Mouse (Mus musculus) CH12.LX (cell line): ENCODE data around the gene Slc45a1.

ENCODE experiments used
- CTCF ChIP-seq, 2 experiments: IDR thresholded peaks in 1 of 2; conservative IDR thresholded peaks in 1 of 2; 2 replicates each; pipeline ENCODE4 v1.5.1; 2011 to 2012; ENCODE audit warnings: low read depth in 2 of 2, low read length in 2 of 2, improper control_type of control experiment in 1 of 2, inconsistent platforms in 1 of 2, mild to moderate bottlenecking in 1 of 2, moderate library complexity in 1 of 2
- ELF1 ChIP-seq: IDR thresholded peaks from 2 replicates; pipeline ENCODE4 v1.6.1; 2014; ENCODE audit warnings: low read depth, mild to moderate bottlenecking, inconsistent platforms, low read length, improper control_type of control experiment
- EP300 ChIP-seq: IDR thresholded peaks from 2 replicates; pipeline ENCODE4 v1.6.1; 2011; ENCODE audit warnings: low read length, improper control_type of control experiment
- ETS1 ChIP-seq: conservative IDR thresholded peaks from 2 replicates; pipeline ENCODE4 v1.6.1; 2012; ENCODE audit warnings: low read depth, mild to moderate bottlenecking, inconsistent platforms, low read length, improper control_type of control experiment, moderate library complexity
- JUND ChIP-seq: conservative IDR thresholded peaks from 2 replicates; pipeline ENCODE4 v1.6.1; 2011; ENCODE audit warnings: low read depth, low read length, improper control_type of control experiment
- MAX ChIP-seq: IDR thresholded peaks from 2 replicates; pipeline ENCODE4 v1.6.1; 2011; ENCODE audit warnings: low read length, improper control_type of control experiment
- NELFE ChIP-seq: IDR thresholded peaks from 2 replicates; pipeline ENCODE4 v1.6.1; 2011; ENCODE audit warnings: low read depth, low read length, improper control_type of control experiment
- POLR2A ChIP-seq: IDR thresholded peaks from 2 replicates; pipeline ENCODE4 v1.6.1; 2011; ENCODE audit warnings: low read depth, mild to moderate bottlenecking, improper control_type of control experiment, low read length
- POLR2AphosphoS2 ChIP-seq: IDR thresholded peaks from 2 replicates; pipeline ENCODE4 v1.6.1; 2011; ENCODE audit warnings: low read depth, low read length, improper control_type of control experiment
- RCOR1 ChIP-seq: conservative IDR thresholded peaks from 2 replicates; pipeline ENCODE4 v1.6.1; 2012; ENCODE audit warnings: low read depth, mild to moderate bottlenecking, inconsistent platforms, low read length, improper control_type of control experiment
- USF1 ChIP-seq: IDR thresholded peaks from 2 replicates; pipeline ENCODE4 v1.6.1; 2014; ENCODE audit warnings: low read depth, mild to moderate bottlenecking, inconsistent platforms, low read length, improper control_type of control experiment

DNA sequence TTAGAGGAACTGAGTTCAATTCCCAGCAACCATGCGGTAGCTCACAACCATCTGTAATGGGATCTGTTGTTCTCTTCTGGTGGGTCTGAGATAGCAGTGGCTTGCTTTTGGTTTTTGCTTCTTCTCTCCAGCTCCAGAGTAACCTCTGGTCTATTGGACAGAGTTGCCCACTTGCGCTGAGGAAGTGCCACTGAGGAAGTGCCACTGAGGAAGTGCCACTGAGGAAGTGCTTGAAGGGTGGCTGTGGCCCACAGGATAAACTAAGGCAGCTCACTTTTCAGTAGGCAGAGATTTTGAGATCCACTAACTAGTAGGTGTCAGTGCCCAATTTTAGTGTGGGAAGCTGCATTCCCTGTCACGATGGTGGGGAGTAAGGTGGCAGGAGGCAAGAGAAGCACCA, 43.3 kb downstream of the Slc45a1 start:
- TF ChIP-seq ETS1 (no peak), NELFE (no peak), EP300 (no peak), CTCF (conservative IDR thresholded peaks at IDR 0.05 in 1 of 2, IDR thresholded peaks at IDR 0.05 in 1 of 2; ENCODE audit: low read depth in 2 of 2, low read length in 2 of 2) (no peak), JUND (no peak), USF1 (no peak), RCOR1 (no peak), ELF1 (no peak), POLR2A (no peak), MAX (no peak), POLR2AphosphoS2 (no peak)
